Mouse (Mus musculus) neural tube, embryonic 10.5 days (tissue): ENCODE data around the gene Aqp7.

Source experiments
- DNase-seq: peaks from one replicate; pipeline ENCODE4 v3.0.0-alpha.2; 2017; ENCODE audit warnings: low spot score; ENCODE audit errors: extremely low spot score

Gene Aqp7

GRCm38 (mm10) chr4:41063351-41063750 is 15.4 kb upstream of the Aqp7 start:
- DNase-seq: no peak

- no peak for DNase-seq
Observed at GRCm38 (mm10) chr4:41057361-41057760, 9.4 kb upstream of the Aqp7 start.

GRCm38 (mm10) chr4:41056742-41057332 is 8.9 kb upstream of the Aqp7 start:
- no peak for DNase-seq

GRCm38 (mm10) chr4:41056253-41056652 is 8.3 kb upstream of the Aqp7 start:
- DNase-seq: no peak

- no peak for DNase-seq
Observed at GRCm38 (mm10) chr4:41055111-41055510, 7.2 kb upstream of the Aqp7 start.

GRCm38 (mm10) chr4:41051781-41052180 is 3.8 kb upstream of the Aqp7 start:
- no peak for DNase-seq

GRCm38 (mm10) chr4:41050726-41051675 is 3.1 kb upstream of the Aqp7 start:
- DNase-seq: peak; percentile 86

GRCm38 (mm10) chr4:41048926-41049325 is 987 bp upstream of the Aqp7 start:
- DNase-seq: no peak

GRCm38 (mm10) chr4:41046254-41046795 is 1.6 kb downstream of the Aqp7 start:
- DNase-seq: no peak

- no peak for DNase-seq
Observed at GRCm38 (mm10) chr4:41045288-41045687, 2.7 kb downstream of the Aqp7 start.

GRCm38 (mm10) chr4:41043961-41044360 is 4.0 kb downstream of the Aqp7 start:
- no peak for DNase-seq

- DNase-seq: no peak
Observed at GRCm38 (mm10) chr4:41042880-41043279, 5.1 kb downstream of the Aqp7 start.

GRCm38 (mm10) chr4:41040983-41041382 is 7.0 kb downstream of the Aqp7 start:
- no peak for DNase-seq

- no peak for DNase-seq
Observed at GRCm38 (mm10) chr4:41037942-41038341, 10.0 kb downstream of the Aqp7 start.

- no peak for DNase-seq
Observed at GRCm38 (mm10) chr4:41031242-41031641, 16.7 kb downstream of the Aqp7 start.

- no peak for DNase-seq
Observed at GRCm38 (mm10) chr4:41029372-41029771, 18.6 kb downstream of the Aqp7 start.

- DNase-seq: no peak
Observed at GRCm38 (mm10) chr4:41028272-41028671, 19.7 kb downstream of the Aqp7 start.

GRCm38 (mm10) chr4:41027872-41028271 is 20.1 kb downstream of the Aqp7 start:
- DNase-seq: no peak

GRCm38 (mm10) chr4:41026086-41026787 is 21.7 kb downstream of the Aqp7 start:
- DNase-seq: no peak

- no peak for DNase-seq
Observed at GRCm38 (mm10) chr4:41021094-41021493, 26.8 kb downstream of the Aqp7 start.

- DNase-seq: no peak
Observed at GRCm38 (mm10) chr4:41015798-41016197, 32.1 kb downstream of the Aqp7 start.

- DNase-seq: no peak
Observed at GRCm38 (mm10) chr4:41013351-41013750, 34.6 kb downstream of the Aqp7 start.
